Mouse (Mus musculus): ENCODE results near the gene Gm20838.
"Not testable (repeated sequence)": the region's sequence is repeated elsewhere in the genome, so short reads cannot be mapped to it uniquely, and the experiment has no call there.

Gm20838 gene

GRCm38 (mm10) chrY:33543064-33543463 is at the start of gene Gm20838:
Gene Gm20838 (minus strand): TSS chrY:33543164.
- not testable (repeated sequence) for DNase-seq (ENCODE audit: low spot score in 2 of 2)

All from urinary bladder, adult 18-20 months (tissue).